Comparison of ENCODE assay signal across 8 mouse cellular contexts in the genomic region with DNA sequence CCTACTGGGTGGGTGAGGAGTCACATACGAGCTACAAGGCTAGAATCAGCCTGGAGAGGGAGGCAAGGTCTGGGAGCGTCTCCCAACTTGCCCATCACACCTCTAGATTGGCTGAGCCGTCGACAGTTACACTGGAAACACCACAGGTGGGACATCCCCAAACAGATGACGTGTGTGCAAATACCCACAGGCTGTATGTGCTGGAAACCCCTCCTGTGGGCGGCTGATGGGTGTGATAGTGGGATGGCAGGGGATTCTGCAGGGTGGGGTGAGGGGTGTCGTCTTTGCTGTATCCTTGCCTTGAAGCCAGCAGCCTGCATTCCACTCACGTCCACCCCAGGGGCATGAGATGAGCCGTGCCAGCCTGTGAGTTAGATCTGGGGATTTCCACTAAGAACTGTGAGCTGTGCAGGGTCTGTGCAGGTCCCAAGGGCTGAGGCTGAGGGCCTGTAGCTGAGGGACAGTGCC. TPM values are rescaled to one million over a fixed set of nuclear protein-coding genes. Genes with fewer than 3 reads are reported as not detected.
DNase-seq lines count a peak whose midpoint lies in the region; ATAC-seq and TF ChIP-seq lines count a peak whose summit lies in the region.

No protein-coding gene starts in this region.

- ATAC-seq in hindbrain, embryonic 14.5 days (ENCODE audit: low FRiP score) = no peak
- peak; percentile 23 for ATAC-seq in midbrain, embryonic 16.5 days

- H3K4me3 ChIP-seq in liver, adult 2 months (ENCODE audit: insufficient read depth, low read depth, low read length) = peak overlapping the region; percentile 73
- peak overlapping the region; percentile 45 for H3K4me3 ChIP-seq in hindbrain, embryonic 14.5 days (replicated peaks; ENCODE audit: low read length)
- H3K4me3 ChIP-seq in midbrain, embryonic 16.5 days (ENCODE audit: low read depth, low read length) = peak overlapping the region; percentile 60

- WGBS in liver, adult 2 months = 56% methylated on average over 9 of the region's 9 CpGs
- 57% methylated on average over 9 of the region's 9 CpGs for WGBS in hindbrain, embryonic 14.5 days
- 50% methylated on average over 9 of the region's 9 CpGs for WGBS in midbrain, embryonic 16.5 days

- TF ChIP-seq POLR2A in liver, adult 2 months (IDR thresholded peaks at IDR 0.05; ENCODE audit: extremely low read depth, insufficient read depth, low read length) = no peak

- H3K79me2 ChIP-seq in liver, adult 2 months (ENCODE audit: control insufficient read depth, insufficient read depth, low read length) = peaks cover 4% of the 10 kb centered on the region; the same call in 1 of the 2 replicates

- no peaks in the 10 kb centered on the region for H3K9me3 ChIP-seq in hindbrain, embryonic 14.5 days (ENCODE audit: control insufficient read depth, low read length)
- H3K9me3 ChIP-seq in midbrain, embryonic 16.5 days (replicated peaks; ENCODE audit: control insufficient read depth, low read length, poor library complexity, severe bottlenecking) = no peaks in the 10 kb centered on the region

- DNase-seq in liver, adult 2 months (ENCODE audit: extremely low read depth, low read depth, low spot score) = no peak
- no peak for DNase-seq in liver
- DNase-seq in cerebellum, postnatal 10 days = peak; percentile 30 to 44
- DNase-seq in hindbrain, embryonic 14.5 days (ENCODE audit: low spot score) = no peak
- DNase-seq in c-Kit-positive CD71-positive TER-119-positive erythroid progenitor cells, embryonic 14.5 days (ENCODE audit: low spot score) = no peak
- DNase-seq in adrenal gland, postnatal 4 days (ENCODE audit: low spot score in 2 of 2) = no peak
- no peak for DNase-seq in adrenal gland, adult 18-20 months (ENCODE audit: low spot score in 2 of 2)

- TF ChIP-seq CTCF in liver, adult 2 months (IDR thresholded peaks at IDR 0.05; ENCODE audit: low read depth, low read length) = no peak

- H3K27me3 ChIP-seq in liver, adult 2 months (ENCODE audit: control insufficient read depth, insufficient read depth, low read length) = no peaks in the 10 kb centered on the region
- peaks cover 17% of the 10 kb centered on the region for H3K27me3 ChIP-seq in hindbrain, embryonic 14.5 days (ENCODE audit: control insufficient read depth, insufficient read depth, low read length)
- peaks cover 14% of the 10 kb centered on the region for H3K27me3 ChIP-seq in midbrain, embryonic 16.5 days (ENCODE audit: control insufficient read depth, insufficient read depth, low read depth, low read length)

- H3K27ac ChIP-seq in liver, adult 2 months (replicated peaks; ENCODE audit: insufficient read depth, low read depth, low read length) = no peak overlapping the region
- H3K27ac ChIP-seq in hindbrain, embryonic 14.5 days = peak overlapping the region; percentile 81
- H3K27ac ChIP-seq in midbrain, embryonic 16.5 days (ENCODE audit: low read length) = peak overlapping the region; percentile 84

- H3K4me1 ChIP-seq in liver, adult 2 months (ENCODE audit: control insufficient read depth, insufficient read depth, low read length) = peaks cover 18% of the 10 kb centered on the region
- peaks cover 22% of the 10 kb centered on the region for H3K4me1 ChIP-seq in hindbrain, embryonic 14.5 days (replicated peaks; ENCODE audit: control insufficient read depth, insufficient read depth, low read length)
- H3K4me1 ChIP-seq in midbrain, embryonic 16.5 days (ENCODE audit: control insufficient read depth, insufficient read depth, low read length) = peaks cover 29% of the 10 kb centered on the region

- peak overlapping the region; percentile 83 for H3K9ac ChIP-seq in liver, adult 2 months (ENCODE audit: low read depth, low read length)
- peak overlapping the region; percentile 60 for H3K9ac ChIP-seq in hindbrain, embryonic 14.5 days
- H3K9ac ChIP-seq in midbrain, embryonic 16.5 days (ENCODE audit: low read depth, low read length) = peak overlapping the region; percentile 83

- no peaks in the 10 kb centered on the region for H3K36me3 ChIP-seq in liver, adult 2 months (ENCODE audit: control insufficient read depth, insufficient read depth, low read length)
- peaks cover 17% of the 10 kb centered on the region; the same call in 1 of the 2 replicates for H3K36me3 ChIP-seq in hindbrain, embryonic 14.5 days (replicated peaks; ENCODE audit: control insufficient read depth, insufficient read depth)
- H3K36me3 ChIP-seq in midbrain, embryonic 16.5 days (ENCODE audit: control insufficient read depth, insufficient read depth, low read length) = peaks cover 8% of the 10 kb centered on the region; the same call in 1 of the 2 replicates

- peak overlapping the region; percentile 78 for H3K4me2 ChIP-seq in hindbrain, embryonic 14.5 days (replicated peaks)
- peak overlapping the region; percentile 71 for H3K4me2 ChIP-seq in midbrain, embryonic 16.5 days (ENCODE audit: low read length)

RNA-seq across cellular contexts. Expression of a gene that starts 4.7 kb away (rescaled TPM):
- total RNA-seq in liver, adult 2 months (2014; rRNA removed) = 0.94 TPM in 1 of 2 replicates, not detected in the other
- polyA plus RNA-seq in liver, adult 2 months (2012; rRNA removed) = 0.41 and 0.81 TPM in 2 replicates
- 1.9 and 2.3 TPM in 2 replicates for polyA plus RNA-seq in hindbrain, embryonic 14.5 days (2014; fragmentation: Nextera tagmentation; extraction: Ambion mirVana)
- 2.0 and 2.4 TPM in 2 replicates for polyA plus RNA-seq in midbrain, embryonic 16.5 days (2015; fragmentation: Nextera tagmentation; extraction: Ambion mirVana)
- under 1 TPM in 1 of 2 experiments, not detected in 1; 0.39 TPM for total RNA-seq in adrenal gland, postnatal 4 days (2021)
- not detected for total RNA-seq in adrenal gland, adult 18-20 months (2021)

RNA-seq across cellular contexts. Expression of a gene that starts 17.0 kb away (rescaled TPM):
- 0.65 and 0.67 TPM in 2 replicates for total RNA-seq in liver, adult 2 months (2014; rRNA removed)
- 0.83 and 2.5 TPM in 2 replicates for polyA plus RNA-seq in liver, adult 2 months (2012; rRNA removed)
- 0.79 TPM in 1 of 2 replicates, not detected in the other for polyA plus RNA-seq in hindbrain, embryonic 14.5 days (2014; fragmentation: Nextera tagmentation; extraction: Ambion mirVana)
- 0.91 TPM in 1 of 2 replicates, not detected in the other for polyA plus RNA-seq in midbrain, embryonic 16.5 days (2015; fragmentation: Nextera tagmentation; extraction: Ambion mirVana)
- 1 to 10 TPM; 2.9 to 3.4 TPM for total RNA-seq in adrenal gland, postnatal 4 days (2021)
- total RNA-seq in adrenal gland, adult 18-20 months (2021) = under 1 TPM; 0.29 to 0.66 TPM

RNA-seq across cellular contexts. Expression of a gene that starts 28.5 kb away (rescaled TPM):
- 0.37 TPM in 1 of 2 replicates, not detected in the other for total RNA-seq in liver, adult 2 months (2014; rRNA removed)
- 0.11 and 0.12 TPM in 2 replicates for polyA plus RNA-seq in liver, adult 2 months (2012; rRNA removed)
- polyA plus RNA-seq in hindbrain, embryonic 14.5 days (2014; fragmentation: Nextera tagmentation; extraction: Ambion mirVana) = 0.11 TPM in 1 of 2 replicates, not detected in the other
- polyA plus RNA-seq in midbrain, embryonic 16.5 days (2015; fragmentation: Nextera tagmentation; extraction: Ambion mirVana) = not detected in 2 replicates
- 1 to 10 TPM in 1 of 2 experiments, under 1 TPM in 1; 0.59 to 5.0 TPM for total RNA-seq in adrenal gland, postnatal 4 days (2021)
- total RNA-seq in adrenal gland, adult 18-20 months (2021) = under 1 TPM in 1 of 2 experiments, not detected in 1; 0.35 TPM

RNA-seq across cellular contexts. Expression of a gene that starts 38.0 kb away (rescaled TPM):
- 141 and 156 TPM in 2 replicates for total RNA-seq in liver, adult 2 months (2014; rRNA removed)
- 34.9 and 37.2 TPM in 2 replicates for polyA plus RNA-seq in liver, adult 2 months (2012; rRNA removed)
- 112 and 114 TPM in 2 replicates for polyA plus RNA-seq in hindbrain, embryonic 14.5 days (2014; fragmentation: Nextera tagmentation; extraction: Ambion mirVana)
- polyA plus RNA-seq in midbrain, embryonic 16.5 days (2015; fragmentation: Nextera tagmentation; extraction: Ambion mirVana) = 112 and 114 TPM in 2 replicates
- 100 to 1,000 TPM; 224 to 231 TPM for total RNA-seq in adrenal gland, postnatal 4 days (2021)
- total RNA-seq in adrenal gland, adult 18-20 months (2021) = 100 to 1,000 TPM; 227 to 290 TPM

RNA-seq across cellular contexts. Expression of a gene that starts 38.2 kb away (rescaled TPM):
- total RNA-seq in liver, adult 2 months (2014; rRNA removed) = 2.8 TPM in 2 replicates
- polyA plus RNA-seq in liver, adult 2 months (2012; rRNA removed) = 2.5 and 2.6 TPM in 2 replicates
- 38.4 and 38.8 TPM in 2 replicates for polyA plus RNA-seq in hindbrain, embryonic 14.5 days (2014; fragmentation: Nextera tagmentation; extraction: Ambion mirVana)
- polyA plus RNA-seq in midbrain, embryonic 16.5 days (2015; fragmentation: Nextera tagmentation; extraction: Ambion mirVana) = 37.8 and 41.0 TPM in 2 replicates
- total RNA-seq in adrenal gland, postnatal 4 days (2021) = 1 to 10 TPM; 7.2 to 7.7 TPM
- 1 to 10 TPM; 5.9 to 6.1 TPM for total RNA-seq in adrenal gland, adult 18-20 months (2021)

Comparison
In these comparisons a context has a peak if more than half of its experiments do, and no peak if none do; other contexts are left out.
1. DNase-seq: peak in cerebellum, postnatal 10 days (2 of 2); none in liver, adult 2 months (single experiment), liver (single experiment), hindbrain, embryonic 14.5 days (single experiment), c-Kit-positive CD71-positive TER-119-positive erythroid progenitor cells, embryonic 14.5 days (single experiment), adrenal gland, postnatal 4 days (0 of 2) and adrenal gland, adult 18-20 months (0 of 2).
2. Peak in every context shown above with its lines, with median percentiles within 50 percentile points of each other: H3K4me3 ChIP-seq and H3K9ac ChIP-seq.